Mouse (Mus musculus) splenic B cell, adult 2 months (primary cell): ENCODE measurements around the gene Ptch1.

Source experiments
- DNase-seq: peaks from one replicate; pipeline ENCODE4 v3.0.0-alpha.2; 2011; ENCODE audit warnings: low read depth, low spot score
- H3K27me3 ChIP-seq: 2 replicates; pipeline ENCODE4 v1.6.1; 2012; ENCODE audit warnings: mild to moderate bottlenecking, low read length, moderate library complexity, mixed read lengths; ENCODE audit not compliant: control insufficient read depth, poor library complexity, insufficient read depth, severe bottlenecking
- H3K36me3 ChIP-seq: 2 replicates; pipeline ENCODE4 v1.6.1; 2012; ENCODE audit warnings: mild to moderate bottlenecking, low read length, moderate library complexity, mixed read lengths; ENCODE audit not compliant: control insufficient read depth, poor library complexity, insufficient read depth, severe bottlenecking

Ptch1 gene

GRCm38 (mm10) chr13:63573256-63573835, at the start of gene Ptch1:
Ptch1 (minus strand) TSS chr13:63573598.
- peak; percentile 32 for DNase-seq
- Histone ChIP-seq H3K36me3 (0 out of 2 replicates have a peak, but pooled peaks cover 1% of the 10 kb centered on the region), H3K27me3 (no peaks in the 10 kb centered on the region)

- H3K36me3 ChIP-seq = no peaks in the 10 kb centered on the region
- no peaks in the 10 kb centered on the region for H3K27me3 ChIP-seq
- DNase-seq = no peak
Measured at GRCm38 (mm10) chr13:63621301-63621700, 47.9 kb upstream of the Ptch1 start.

- DNase-seq = no peak
- no peaks in the 10 kb centered on the region for H3K27me3 ChIP-seq
- H3K36me3 ChIP-seq = no peaks in the 10 kb centered on the region
Measured at GRCm38 (mm10) chr13:63613201-63613600, 39.8 kb upstream of the Ptch1 start.

- no peak for DNase-seq
Measured at GRCm38 (mm10) chr13:63609734-63610133, 36.3 kb upstream of the Ptch1 start.

GRCm38 (mm10) chr13:63597593-63597992, 24.2 kb upstream of the Ptch1 start:
- Histone ChIP-seq H3K27me3 (no peaks in the 10 kb centered on the region), H3K36me3 (no peaks in the 10 kb centered on the region)
- no peak for DNase-seq

More at GRCm38 (mm10) chr13:63609734-63610133, 36.3 kb upstream of the Ptch1 start:
- no peaks in the 10 kb centered on the region for H3K27me3 ChIP-seq
- no peaks in the 10 kb centered on the region for H3K36me3 ChIP-seq

GRCm38 (mm10) chr13:63595869-63596268, 22.5 kb upstream of the Ptch1 start:
- H3K36me3 ChIP-seq = no peaks in the 10 kb centered on the region
- DNase-seq = no peak
- H3K27me3 ChIP-seq = no peaks in the 10 kb centered on the region

GRCm38 (mm10) chr13:63593469-63594050, 20.2 kb upstream of the Ptch1 start:
- Histone ChIP-seq H3K36me3 (no peaks in the 10 kb centered on the region), H3K27me3 (no peaks in the 10 kb centered on the region)
- no peak for DNase-seq

- H3K27me3 ChIP-seq = no peaks in the 10 kb centered on the region
- no peak for DNase-seq
- H3K36me3 ChIP-seq = no peaks in the 10 kb centered on the region
Measured at GRCm38 (mm10) chr13:63592755-63593154, 19.4 kb upstream of the Ptch1 start.

GRCm38 (mm10) chr13:63574601-63575000, 1.2 kb upstream of the Ptch1 start:
- DNase-seq = no peak
- Histone ChIP-seq H3K36me3 (no peaks in the 10 kb centered on the region), H3K27me3 (no peaks in the 10 kb centered on the region)

- no peaks in the 10 kb centered on the region for H3K27me3 ChIP-seq
- DNase-seq = peak; percentile 30
Measured at GRCm38 (mm10) chr13:63572453-63573255, 744 bp downstream of the Ptch1 start.

GRCm38 (mm10) chr13:63572111-63572452, 1.3 kb downstream of the Ptch1 start:
- no peaks in the 10 kb centered on the region for H3K27me3 ChIP-seq
- no peak for DNase-seq
- H3K36me3 ChIP-seq = 0 out of 2 replicates have a peak, but pooled peaks cover 1% of the 10 kb centered on the region

More at GRCm38 (mm10) chr13:63572453-63573255, 744 bp downstream of the Ptch1 start:
- H3K36me3 ChIP-seq = 0 out of 2 replicates have a peak, but pooled peaks cover 1% of the 10 kb centered on the region

- no peak for DNase-seq
- no peaks in the 10 kb centered on the region for H3K27me3 ChIP-seq
- 0 out of 2 replicates have a peak, but pooled peaks cover 1% of the 10 kb centered on the region for H3K36me3 ChIP-seq
Measured at GRCm38 (mm10) chr13:63570456-63570855, 2.9 kb downstream of the Ptch1 start.

GRCm38 (mm10) chr13:63569396-63569756, 4.0 kb downstream of the Ptch1 start:
- no peaks in the 10 kb centered on the region for H3K27me3 ChIP-seq
- 0 out of 2 replicates have a peak, but pooled peaks cover 1% of the 10 kb centered on the region for H3K36me3 ChIP-seq
- no peak for DNase-seq

- DNase-seq = no peak
- no peaks in the 10 kb centered on the region for H3K27me3 ChIP-seq
Measured at GRCm38 (mm10) chr13:63568741-63569395, 4.5 kb downstream of the Ptch1 start.

GRCm38 (mm10) chr13:63568306-63568705, 5.1 kb downstream of the Ptch1 start:
- peak; percentile 58 for DNase-seq

More at GRCm38 (mm10) chr13:63568741-63569395, 4.5 kb downstream of the Ptch1 start:
- 0 out of 2 replicates have a peak, but pooled peaks cover 1% of the 10 kb centered on the region for H3K36me3 ChIP-seq

More at GRCm38 (mm10) chr13:63568306-63568705, 5.1 kb downstream of the Ptch1 start:
- 0 out of 2 replicates have a peak, but pooled peaks cover 1% of the 10 kb centered on the region for H3K36me3 ChIP-seq
- no peaks in the 10 kb centered on the region for H3K27me3 ChIP-seq
